Mouse (Mus musculus): ENCODE measurements around the gene Aff3.
A peak's percentile ranks its signal among the peaks of the same experiment; 100 is the strongest.

The Aff3 gene

GRCm38 (mm10) chr1:38664777-38665176 is at the start of gene Aff3:
Gene Aff3 (minus strand): TSS chr1:38664955.
- peak; percentile 93 for DNase-seq (ENCODE audit: low spot score in 2 of 2)

DNA sequence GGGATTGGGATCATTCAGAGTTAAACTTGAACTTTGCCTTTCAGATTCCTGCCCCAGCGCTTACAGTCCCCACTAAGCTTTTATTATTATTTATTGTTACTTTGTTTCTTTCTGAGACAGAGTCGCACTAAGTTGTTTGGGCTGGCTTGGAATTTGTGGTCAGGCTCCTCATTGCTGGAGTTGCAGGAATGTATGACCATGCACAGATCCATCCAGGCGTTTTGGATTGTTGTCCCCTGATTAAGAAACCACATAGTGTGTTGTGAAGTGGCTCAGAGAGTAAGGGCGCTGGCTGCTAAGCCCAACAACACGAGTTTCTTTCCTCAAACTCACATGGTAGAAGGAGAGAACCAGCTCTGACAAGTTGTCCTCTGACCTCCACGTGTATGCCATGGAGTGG is 35.9 kb upstream of the Aff3 start:
- DNase-seq (ENCODE audit: low spot score in 2 of 2) = no peak

GRCm38 (mm10) chr1:38699244-38699643 is 34.5 kb upstream of the Aff3 start:
- DNase-seq (ENCODE audit: low spot score in 2 of 2) = no peak

DNA sequence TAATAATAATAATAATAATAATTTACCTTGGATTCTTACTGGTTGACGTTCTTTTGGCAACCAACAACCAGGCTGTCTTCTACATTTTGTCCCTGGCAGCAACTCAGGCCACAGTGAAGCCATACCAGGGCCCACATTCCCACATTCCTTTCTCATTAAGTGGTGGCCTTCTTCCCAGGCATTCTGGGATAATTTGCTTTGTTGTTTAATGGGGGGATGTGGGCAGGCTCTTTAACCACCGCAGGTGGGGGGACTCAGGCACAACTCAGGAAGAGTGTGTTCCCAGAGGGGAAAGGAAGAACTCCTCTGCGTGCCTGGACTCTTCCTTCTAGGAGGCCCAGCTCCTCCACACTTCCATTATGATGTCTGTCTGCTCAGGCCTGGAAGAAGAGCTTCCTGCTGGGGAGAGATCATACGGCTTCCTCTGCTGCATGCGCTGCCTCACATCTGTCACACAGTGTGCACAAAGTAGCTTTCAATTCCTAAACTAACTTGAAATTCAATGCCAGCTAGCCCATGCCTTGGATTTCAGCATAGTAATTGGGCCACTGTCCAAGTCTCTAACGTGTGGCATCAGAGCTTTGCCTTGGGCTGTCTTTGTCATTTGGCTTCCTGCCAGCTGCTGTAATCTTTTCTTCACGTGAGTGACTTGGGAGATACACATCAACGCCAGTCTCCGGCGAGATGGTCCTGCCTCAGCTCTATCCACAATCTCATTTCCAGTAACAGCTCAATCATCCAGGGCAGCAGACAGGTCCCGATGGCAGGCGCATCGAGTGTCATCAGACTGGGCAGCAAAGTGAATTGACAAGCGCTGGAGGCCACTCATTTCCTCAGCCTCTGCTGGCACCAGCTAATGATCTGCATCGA is 31.3 kb upstream of the Aff3 start:
- DNase-seq (ENCODE audit: low spot score in 2 of 2) = peak; percentile 15 to 30

- DNase-seq (ENCODE audit: low spot score in 2 of 2) = no peak
Measured at GRCm38 (mm10) chr1:38695089-38695811, 30.5 kb upstream of the Aff3 start.

- DNase-seq (ENCODE audit: low spot score in 2 of 2) = peak; percentile 75 to 78
Measured at GRCm38 (mm10) chr1:38694142-38694541, 29.4 kb upstream of the Aff3 start.

GRCm38 (mm10) chr1:38690471-38690870 is 25.7 kb upstream of the Aff3 start:
- no peak for DNase-seq (ENCODE audit: low spot score in 2 of 2)

DNA sequence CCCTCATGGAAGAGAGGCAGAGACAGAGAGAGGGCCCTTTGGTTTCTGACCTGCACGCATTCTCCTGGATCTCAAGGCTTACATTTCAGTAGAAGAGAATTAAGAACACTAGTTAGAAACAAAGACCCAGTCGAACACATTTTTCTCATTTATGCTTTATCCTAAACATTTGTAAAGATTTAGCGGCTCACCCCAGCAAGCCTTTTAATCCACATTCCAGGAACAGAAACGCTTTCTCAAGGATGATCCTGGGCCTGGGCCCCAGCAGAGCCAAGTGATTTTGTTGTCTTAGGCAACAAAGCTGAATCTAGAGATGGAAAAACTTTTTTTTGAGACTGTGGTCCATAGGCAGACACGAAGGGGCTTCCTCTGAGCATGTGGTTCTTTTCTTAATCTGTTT is 23.5 kb upstream of the Aff3 start:
- DNase-seq (ENCODE audit: low spot score in 2 of 2) = no peak

DNA sequence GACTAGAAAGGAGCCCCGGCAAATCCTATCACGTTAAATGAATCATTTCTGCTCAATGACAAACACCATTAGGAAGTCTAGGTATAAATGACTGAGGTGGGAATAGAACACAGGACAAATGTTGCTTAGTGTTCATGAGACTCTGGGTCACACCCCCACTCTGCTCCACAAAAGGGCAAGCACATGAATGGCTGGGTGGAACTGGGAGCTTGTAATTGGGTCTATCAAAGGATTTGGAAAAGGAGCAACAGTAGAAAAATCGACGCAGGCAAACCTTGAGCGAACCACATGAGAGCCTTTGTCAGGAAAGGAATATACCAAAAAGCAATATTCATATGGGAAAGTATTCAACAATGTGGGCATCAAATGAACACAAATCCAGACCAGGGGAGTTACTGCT is 21.0 kb upstream of the Aff3 start:
- no peak for DNase-seq (ENCODE audit: low spot score in 2 of 2)

DNA sequence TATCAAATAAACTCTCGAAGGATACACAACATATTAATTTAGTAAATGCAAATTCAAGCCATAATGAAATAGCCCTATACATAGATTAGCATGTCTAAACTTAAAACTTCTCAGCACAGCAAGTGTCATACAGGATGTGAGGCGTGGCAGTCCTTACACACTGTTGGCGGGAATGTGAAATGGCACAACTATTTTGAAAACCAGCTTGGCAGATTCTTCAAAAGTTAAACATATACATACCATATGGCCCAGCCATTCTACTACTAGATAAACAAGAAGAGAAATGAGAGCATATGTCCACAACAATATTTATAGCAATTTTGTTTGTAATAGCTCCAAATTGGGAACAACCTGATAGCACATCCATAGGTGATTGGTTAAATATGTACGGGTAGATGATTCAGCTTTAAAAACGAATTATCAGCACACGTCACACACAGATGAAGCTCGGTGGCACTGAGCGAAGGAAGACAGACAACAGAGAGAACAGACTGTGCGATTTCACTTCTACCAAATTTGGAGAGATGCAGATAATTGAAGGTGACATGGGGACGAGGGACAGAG is 18.5 kb upstream of the Aff3 start:
- no peak for DNase-seq (ENCODE audit: low spot score in 2 of 2)

DNA sequence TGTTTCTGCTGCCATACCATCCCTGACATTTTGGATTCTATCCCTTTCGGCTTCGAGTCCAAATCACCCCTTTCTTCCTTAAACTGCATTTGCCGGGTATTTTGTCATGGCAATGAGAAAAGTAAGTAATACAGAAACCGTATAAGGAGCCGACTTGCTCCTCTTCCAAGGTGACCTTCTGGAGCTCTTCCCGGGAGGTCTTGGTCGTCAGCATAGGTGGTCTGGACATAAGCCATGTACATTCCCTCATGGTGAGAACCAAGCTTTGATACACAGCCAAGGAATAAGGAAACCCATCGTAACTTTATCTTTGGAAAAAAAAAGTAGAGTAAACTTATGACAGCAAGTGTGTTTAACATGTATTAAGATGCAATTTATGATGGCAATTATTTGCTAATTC is 15.1 kb upstream of the Aff3 start:
- DNase-seq (ENCODE audit: low spot score in 2 of 2) = no peak

- no peak for DNase-seq (ENCODE audit: low spot score in 2 of 2)
Measured at GRCm38 (mm10) chr1:38671756-38672155, 7.0 kb upstream of the Aff3 start.

DNA sequence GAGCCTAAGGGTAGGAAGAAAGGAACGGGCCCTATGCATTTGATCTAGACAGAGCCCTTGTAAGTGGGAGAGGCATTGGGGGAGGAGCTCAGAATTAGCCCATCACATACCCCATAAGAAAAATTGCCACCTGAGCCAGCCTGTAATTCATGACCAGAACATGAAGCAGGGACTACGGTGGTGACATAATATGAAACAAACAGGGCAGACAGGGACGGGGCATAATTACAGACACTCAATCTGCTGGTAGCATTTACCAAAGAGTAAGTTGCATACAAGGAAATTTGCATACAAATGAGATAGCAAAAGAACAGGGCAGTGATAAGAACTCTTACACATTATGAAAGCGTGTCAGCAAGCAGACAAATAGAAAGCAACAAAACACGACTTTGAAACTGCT is 6.3 kb upstream of the Aff3 start:
- DNase-seq (ENCODE audit: low spot score in 2 of 2) = no peak

DNA sequence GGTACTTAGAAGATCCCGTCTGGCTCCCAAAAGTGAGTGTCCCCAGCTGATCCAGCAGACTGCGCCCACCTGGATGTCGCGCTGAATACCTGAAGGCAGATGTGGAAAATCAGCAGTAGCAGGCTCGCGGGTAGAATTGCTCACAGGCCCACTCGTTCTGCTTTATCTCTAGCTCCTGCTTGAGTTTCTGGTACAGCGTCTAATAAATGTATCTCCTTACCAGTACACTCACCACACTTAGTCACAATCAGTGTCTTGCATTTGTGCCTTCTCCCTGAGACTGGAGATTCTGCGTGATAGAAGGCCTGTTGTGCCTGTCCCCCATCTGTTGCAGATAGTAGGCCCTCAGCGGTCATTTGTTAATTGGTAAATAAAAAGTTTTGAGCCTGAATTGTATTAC is 3.6 kb upstream of the Aff3 start:
- no peak for DNase-seq (ENCODE audit: low spot score in 2 of 2)

- no peak for DNase-seq (ENCODE audit: low spot score in 2 of 2)
Measured at GRCm38 (mm10) chr1:38667892-38668291, 3.1 kb upstream of the Aff3 start.

DNA sequence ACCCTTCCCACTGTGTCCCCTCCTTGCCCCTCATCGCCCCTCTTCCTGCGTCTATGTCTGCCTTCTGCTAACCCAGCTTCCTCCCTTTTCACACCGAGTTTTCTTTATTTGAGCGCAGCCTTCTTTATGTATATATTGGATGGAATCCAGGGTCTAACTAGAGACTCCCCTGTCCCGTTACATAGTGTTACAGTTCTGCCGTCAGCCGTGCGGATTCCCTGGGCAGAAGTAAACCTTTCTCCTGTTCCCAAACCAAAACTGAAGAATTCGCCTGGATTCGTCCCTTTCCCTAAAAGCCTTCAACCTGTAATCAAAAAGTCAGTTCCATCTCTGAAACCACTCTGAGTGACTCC is 2.0 kb upstream of the Aff3 start:
- DNase-seq (ENCODE audit: low spot score in 2 of 2) = no peak

- DNase-seq (ENCODE audit: low spot score in 2 of 2) = no peak
Measured at GRCm38 (mm10) chr1:38666111-38666765, 1.5 kb upstream of the Aff3 start.

DNA sequence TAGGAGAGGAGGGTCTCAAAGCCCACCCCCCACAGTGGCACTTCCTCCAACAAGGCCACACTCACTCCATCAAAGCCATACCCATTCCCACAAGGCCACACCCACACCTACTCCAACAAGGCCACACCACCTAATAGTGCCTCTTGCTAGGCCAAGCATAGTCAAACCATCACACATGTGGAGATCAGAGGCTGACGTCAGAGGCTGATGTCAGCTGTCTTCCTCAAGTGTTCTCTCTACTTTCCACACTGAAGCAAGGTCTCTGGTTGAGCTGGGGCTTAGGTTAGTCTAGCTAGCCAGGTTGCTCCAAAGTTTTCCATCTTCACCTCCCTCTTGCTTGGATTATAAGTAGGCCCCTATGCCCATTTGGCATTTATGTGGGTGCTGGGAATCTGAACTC is 856 bp upstream of the Aff3 start:
- peak; percentile 65 to 66 for DNase-seq (ENCODE audit: low spot score in 2 of 2)

DNA sequence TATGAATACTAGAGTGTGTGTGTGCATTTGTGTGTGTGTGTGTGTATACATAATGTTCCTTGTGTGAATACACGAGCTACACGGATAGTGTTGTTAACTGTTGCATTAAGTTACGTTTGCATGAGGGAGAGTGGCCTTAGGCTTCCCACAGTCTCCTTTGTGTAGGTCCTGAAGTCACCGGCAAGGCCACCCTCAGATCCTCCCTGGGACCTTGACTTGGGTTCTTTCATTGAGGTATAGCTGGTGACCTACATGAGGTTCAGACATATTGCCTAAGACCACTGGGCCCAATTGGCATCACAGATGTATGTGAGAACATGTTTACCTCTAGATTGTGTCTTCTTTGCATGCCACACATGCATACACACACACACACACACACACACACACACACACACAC is 494 bp downstream of the Aff3 start:
- DNase-seq (ENCODE audit: low spot score in 2 of 2) = no peak

DNA sequence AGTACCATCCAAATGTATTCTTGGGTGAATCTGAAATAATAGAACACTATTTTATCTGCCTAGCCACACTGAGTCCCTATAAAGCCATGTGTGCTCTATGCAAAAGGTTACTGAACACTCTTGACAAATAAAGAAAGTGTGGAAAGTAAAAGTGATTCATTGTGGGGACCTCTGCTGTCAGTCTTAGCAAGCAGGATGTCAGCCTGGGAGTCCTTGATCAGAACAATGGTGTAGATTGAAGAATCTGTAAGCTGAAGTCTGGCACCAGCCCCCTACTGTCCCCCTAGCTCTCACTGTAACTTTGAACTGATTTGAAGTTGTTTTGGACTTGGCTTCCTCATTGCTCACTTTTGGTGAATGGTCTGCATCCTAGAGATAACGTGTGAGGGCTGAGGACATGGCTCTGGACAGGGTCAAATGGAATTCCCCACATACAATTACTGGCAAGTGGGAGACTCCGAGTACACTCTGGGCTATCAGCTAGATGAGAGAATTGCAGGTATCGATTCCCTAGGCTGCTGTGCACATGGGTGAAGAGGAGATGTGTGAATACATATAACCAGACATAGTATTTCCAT is 2.0 kb downstream of the Aff3 start:
- DNase-seq (ENCODE audit: low spot score in 2 of 2) = no peak

DNA sequence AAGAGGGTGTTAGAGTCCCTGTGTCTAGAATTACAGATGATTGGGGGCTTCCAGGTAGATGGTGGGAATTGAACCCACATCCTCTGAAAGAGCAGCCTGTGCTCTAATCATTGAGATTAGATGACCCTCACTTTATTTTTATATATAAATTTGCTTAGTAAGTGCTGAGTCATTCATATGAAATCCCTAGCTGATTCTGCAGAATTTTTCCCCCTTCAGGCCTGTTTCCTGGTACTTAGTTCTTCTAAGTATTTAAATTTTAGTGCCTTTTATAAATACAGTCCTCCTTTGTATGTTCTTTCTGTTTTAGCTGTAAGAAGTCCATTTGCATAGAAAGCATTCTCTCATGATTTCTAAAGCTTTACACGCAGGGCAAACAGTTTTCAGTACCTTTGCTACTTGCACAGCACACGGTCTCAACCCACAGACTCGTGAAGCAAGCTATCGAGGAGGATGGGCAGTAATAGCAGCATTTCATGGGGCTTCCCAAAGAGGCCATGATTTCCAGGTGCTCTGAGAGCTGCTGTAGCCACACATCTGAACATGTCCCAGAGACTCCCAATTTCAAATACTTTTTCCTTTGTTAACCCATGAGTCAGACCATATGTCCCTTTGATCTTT is 5.7 kb downstream of the Aff3 start:
- DNase-seq (ENCODE audit: low spot score in 2 of 2) = no peak

DNA sequence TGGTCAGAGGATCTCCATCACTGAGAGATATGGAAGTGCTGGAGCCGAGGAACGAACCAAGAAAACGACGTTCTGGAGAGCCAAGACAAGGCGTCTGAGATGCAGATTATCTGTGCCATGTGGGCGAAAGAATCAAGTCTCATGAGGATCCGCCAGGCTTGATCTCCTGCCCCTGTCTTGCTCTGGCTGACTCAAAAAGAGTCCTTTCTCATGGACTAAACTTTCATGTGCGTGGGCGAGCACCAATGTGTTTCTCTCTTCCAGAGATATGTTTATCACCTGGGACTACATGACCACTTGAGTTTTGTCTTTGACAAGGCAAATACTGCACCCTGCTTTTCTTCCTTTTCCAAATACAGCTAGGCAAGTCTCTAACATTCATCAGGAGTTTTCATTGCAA is 6.4 kb downstream of the Aff3 start:
- no peak for DNase-seq (ENCODE audit: low spot score in 2 of 2)

Measured in spleen, postnatal 36 days (tissue).